Mouse (Mus musculus) bone marrow, adult 2 months (tissue): ENCODE results near the gene Arid1b.

Experiments
- CTCF ChIP-seq: fragments of 200-500 bp; IDR thresholded peaks from 2 replicates; pipeline ENCODE4 v1.5.1; 2011; ENCODE audit warnings: low read length, control low read depth; ENCODE audit not compliant: control insufficient read depth, insufficient read depth
- POLR2A ChIP-seq: fragments of 200-500 bp; IDR thresholded peaks from 2 replicates; pipeline ENCODE4 v1.6.1; 2011; ENCODE audit warnings: low read depth, mild to moderate bottlenecking, control low read depth, low read length, borderline replicate concordance; ENCODE audit not compliant: control insufficient read depth

- no peak for TF ChIP-seq POLR2A
- no peak for TF ChIP-seq CTCF
Observed at GRCm38 (mm10) chr17:5275749-5276148, 281.6 kb downstream of the Arid1b start.
